Mouse (Mus musculus) lung, adult 18-20 months (tissue): Measurements from ENCODE around the gene Glp2r.

ENCODE experiments used
- DNase-seq, 2 experiments: peaks; one replicate each; pipeline ENCODE4 v3.0.0; 2022; ENCODE audit warnings: mixed read lengths in 2 of 2

Glp2r gene

DNA sequence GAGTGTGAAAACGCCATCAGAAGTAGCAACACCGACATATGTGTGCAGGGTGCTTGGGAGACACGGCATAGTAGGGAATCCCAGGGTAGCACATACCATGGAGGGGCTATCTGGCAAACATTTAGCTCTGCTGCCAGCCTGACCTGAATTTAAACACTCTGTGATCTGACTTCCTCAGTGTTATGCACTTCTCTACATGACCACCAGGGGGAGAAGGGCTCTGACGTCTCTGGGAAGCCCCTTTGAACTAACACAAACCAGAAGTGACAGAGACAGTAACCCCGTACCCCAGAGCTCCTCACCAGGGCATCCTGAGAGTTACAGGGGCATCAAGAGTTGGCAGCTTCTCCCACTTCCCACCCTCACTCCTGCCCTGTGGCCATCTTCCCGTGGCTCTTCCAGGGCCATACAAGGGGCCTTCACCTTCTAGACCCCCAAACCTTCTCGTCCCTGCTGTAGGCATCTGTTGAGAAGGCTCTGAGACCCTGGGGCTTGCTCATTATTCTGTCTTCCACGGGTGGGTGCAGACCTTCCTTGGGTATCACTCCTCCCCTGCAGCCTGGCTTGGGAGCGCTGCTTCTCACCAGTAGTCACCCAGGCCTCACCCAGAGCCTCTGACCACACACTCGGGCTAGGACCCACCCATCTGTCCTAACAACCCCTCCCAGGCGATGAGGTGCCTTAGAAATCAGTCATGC, 113.1 kb downstream of the Glp2r start:
- DNase-seq: peak in 1 of 2 experiments; percentile 23

DNA sequence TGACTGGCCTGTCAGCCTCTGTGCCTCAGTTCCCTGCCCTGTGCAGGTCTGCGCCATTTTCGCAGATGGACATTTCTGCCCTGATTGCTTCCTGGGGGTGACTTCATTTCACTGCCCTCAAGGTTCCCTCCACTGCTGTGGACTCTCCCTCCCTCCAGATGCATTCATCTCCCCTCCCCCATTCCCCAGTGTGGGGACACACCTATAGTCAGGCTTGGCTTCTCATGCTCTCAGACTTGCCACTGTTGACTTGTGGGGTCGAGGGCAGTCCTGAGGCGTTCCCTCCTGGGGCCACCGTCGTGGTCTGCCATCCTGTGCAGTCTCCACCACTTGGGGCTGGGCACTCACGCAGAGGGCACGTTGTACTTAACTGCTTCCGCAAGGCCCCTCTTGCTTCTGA, 114.1 kb downstream of the Glp2r start:
- no peak for DNase-seq

DNA sequence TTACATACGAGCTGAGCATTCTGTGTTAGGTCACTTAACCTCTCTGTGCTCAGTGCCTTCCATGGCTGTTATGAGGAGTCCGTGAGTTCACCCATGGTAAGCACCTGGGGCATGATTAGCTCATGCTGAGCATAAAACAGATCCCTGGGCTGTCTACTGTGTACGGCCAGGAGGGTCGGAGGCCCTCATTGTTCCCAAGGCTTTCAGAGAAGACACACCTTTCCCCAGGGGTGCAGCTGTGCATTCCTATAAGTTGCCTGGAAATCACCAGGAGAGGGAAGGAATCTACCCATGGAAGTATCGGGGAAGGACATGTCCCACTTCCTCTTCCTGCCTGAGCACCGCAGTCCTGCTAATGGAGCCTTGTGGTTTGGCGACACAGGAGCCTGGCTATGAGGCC, 114.6 kb downstream of the Glp2r start:
- DNase-seq: no peak

DNA sequence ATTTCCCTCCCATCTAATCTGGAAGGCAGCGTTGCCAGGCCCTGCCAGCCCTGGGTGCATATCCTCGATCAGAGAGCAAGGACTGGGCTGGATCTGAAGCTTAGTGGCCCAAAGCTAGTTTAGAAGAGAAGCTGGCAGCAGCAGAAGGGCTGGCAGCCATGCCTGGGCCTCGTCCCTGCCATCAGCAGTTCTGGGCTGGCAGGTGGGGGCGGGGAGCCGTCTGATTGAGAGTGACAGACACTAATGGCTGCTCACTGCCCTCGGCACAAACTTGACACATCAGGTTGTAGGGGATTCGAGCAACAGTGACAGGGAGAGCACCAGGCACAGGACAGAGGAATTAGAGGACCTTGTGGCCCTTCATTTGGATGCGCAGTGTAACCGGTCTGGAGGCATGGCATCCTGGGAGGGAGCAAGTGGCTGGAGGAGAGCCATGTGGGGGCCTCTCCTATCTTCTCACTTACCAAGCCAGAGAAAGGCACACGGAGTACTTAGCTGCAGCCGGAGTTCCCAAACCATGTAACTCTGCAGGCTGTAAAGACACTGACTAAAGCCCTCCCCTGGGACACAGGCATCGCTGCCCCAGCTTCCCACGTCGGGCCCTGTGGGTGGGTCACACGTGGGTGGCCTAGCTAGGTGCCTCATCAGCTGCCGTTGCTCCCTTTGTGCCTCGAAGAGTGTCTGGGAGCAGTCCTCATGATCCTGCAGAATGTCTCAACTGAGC, 115.6 kb downstream of the Glp2r start:
- DNase-seq: no peak

DNA sequence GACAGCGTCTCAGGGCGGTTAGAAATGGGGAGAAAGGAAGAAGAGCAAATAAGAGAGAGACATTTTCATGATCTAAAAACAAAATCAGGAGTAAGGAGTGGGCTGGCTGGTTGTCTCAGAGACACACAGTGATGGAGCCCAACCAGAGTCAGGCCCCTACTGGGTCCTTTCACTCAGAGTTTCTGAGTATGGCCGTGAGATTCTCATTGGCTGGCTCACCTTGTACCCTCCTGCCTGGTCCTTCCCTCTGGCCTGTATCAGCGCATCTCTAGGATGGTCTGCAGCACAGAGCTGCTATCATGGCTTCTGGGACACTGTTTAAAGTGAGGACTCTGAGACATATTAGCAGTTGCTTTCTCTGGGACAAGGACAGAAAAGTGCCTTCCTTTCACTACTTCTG, 116.4 kb downstream of the Glp2r start:
- DNase-seq: no peak

DNA sequence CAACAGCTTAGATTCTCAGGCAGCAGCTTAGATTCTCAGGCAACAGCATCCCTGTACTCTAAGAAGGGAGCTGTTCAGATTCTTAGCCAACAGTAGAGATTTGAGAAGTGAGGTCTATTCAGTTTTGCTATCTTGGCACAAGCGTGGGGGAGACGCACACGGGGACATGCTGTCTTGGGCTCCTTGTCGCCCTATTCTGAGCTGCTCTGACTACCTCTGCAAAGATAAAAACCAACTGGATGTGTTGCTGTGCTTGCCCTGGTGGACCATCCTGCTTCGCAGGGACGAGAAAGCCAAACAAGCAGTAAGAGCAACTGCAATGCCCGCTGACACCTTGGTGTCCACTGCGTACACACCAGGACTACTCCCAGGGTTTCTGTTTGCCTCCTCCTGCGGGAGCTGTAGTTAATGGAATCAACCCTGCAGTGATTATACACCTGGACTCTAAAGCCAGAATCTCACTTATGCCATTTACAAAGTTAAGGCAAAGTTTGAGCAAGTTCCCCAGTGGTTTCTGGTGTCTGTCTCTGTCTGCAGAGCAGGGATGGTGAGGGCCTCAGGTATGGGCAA, 117.3 kb downstream of the Glp2r start:
- no peak for DNase-seq

DNA sequence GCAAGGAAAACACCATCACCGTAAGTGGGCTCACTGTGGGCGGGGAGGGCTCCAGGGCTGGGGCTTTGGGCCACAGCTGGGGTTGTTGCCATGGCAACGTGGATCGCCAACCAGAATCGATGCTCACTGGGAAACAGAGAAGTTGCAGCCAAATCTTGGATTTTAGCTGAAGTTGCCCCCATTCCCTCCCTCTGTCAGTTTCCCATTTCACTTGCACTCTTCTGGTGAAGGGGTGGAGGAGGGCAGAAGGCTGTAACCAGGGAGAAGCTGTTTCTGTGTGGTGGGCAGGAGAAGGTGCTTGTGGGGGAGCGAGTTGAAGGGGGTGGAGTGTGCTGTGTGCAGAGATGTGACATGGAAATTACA, 118.1 kb downstream of the Glp2r start:
- no peak for DNase-seq

DNA sequence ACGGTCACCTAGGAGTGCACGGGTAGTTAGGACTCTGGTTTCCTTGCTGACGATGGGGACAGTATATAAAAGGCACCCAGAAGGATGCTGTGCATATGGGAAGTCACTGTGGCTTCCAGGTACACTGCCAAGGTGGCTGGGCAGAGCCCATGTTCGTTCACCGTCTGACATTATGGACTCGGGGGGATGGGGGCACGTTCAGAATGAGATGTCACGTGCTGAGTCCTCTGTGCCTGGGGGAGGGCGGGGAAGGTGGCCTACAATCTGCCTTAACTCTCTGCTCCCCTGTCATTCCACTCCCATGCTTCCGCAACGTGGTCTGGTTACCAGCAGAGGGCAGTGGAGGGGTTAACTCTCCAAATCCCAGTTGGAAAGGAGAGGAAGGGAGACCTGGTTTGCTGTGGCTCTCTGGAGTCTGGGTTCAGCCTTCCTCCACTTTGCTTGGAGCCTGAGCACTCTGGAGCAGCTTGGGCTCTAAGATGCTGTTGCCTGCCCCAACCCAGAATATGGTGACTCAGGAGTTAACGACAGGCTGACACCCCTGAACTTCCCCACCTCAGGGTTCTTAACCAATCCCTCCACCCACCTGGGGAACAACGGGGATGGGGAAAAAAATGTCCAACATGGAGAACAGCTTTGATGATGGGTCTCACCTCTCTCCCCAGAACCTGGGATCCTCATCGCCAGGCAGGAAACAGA, 118.6 kb downstream of the Glp2r start:
- DNase-seq: no peak

DNA sequence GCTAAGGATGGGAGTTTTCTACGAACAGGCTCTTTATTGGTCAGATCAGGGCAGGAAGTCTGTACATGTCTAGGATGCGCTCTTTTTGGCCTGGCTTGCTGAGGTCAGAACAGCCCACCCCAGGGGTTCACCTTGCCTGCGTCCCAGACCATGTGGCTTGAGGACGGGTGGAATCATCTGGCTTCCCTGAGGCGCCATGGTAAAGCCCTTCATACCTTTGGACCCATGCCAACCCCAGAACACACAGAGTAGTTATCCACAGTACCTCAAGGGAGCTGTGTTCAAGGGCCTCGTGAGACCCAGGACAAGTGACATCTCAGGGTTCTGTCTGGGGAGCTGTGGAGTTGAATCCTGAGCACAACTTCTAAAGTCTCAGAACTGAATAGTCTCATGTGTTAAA, 119.2 kb downstream of the Glp2r start:
- DNase-seq: no peak

DNA sequence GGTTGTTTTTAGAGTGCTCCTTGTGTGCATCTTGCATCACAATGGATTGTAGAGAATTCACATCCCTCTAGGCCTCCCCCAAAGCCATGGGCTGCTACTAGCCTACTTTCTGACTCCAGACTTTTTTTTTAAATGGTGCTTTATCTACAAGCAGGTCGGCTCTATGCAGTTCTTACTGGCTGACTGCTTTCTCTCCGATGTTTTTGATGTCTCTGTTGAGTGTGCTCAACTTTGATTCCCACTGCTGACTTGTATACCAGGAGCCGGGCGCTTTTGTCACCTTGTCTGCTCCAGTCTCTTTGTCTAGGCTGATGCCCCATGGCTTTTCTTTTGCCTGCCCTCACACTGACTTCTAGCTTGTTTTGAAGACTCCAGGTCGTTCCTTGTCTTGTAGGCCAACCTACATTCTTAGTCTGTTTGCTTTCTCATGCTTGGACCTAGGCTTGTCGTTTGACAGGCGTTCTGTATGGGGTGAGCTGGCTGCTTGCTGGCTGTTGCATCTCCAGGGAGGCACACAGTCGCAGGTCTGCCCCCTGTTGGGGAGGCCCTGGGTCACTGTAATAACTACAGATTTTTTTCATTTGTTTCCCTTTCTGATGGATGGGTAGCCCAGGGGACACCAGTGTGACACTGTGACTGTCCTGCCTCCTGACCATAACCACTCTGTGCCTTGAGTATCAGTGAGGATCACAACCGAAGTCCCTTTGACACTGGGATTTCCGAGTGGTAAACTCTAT, 120.8 kb downstream of the Glp2r start:
- DNase-seq: no peak

DNA sequence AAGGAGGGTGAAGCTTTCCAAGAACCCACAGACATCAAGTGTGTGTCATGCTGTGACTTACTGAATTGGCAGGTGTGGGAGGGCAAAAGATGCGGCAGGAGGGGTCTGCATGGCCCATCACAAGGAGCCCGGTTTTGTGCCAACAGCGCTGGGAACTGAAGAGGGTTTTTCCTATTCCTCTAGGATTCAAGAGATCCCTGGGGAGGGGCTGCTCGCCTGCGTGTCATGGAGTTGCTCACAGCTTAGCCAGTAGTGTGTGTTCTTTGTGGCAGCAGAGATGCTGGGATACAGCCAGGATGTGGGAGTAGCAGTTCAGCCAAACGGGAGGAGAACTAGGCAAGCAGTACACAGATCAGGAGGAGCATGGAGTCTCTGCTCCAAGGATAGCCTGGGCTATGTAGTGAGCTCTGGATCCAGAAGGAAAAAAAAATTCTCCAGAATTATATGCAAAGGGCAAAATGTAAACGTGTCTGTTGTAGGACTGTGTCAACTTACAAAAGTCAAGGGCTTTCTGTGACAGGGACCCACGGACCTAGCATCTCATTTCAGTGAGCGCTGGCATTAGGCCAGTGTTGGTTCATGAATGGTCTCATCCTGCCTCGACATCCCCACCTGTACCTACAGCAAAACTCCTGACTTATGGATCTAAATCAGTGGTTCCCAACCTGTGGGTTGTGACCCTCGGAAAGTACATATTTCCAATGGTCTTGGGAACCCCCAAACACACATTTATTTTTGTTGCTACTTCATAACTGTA, 122.1 kb downstream of the Glp2r start:
- DNase-seq: no peak

DNA sequence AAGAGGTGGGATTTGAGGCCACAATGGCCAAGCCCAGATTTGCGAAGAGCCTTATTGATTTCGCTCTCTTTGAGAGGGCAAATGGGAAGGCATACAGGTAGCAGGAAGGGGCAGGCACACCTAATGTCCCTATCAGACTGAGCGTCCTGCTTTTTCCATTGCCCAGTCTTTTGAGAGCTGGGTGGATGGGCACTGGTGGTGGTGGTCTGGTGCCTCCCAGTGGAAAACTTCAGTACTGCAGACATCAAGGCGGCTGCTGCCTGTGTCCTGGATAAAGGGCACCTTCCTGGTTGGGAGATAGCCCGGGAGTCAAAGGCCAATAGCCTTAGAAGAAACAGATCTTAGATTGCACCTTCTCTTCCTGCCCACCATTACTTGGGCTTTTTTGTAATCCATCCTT, 123.2 kb downstream of the Glp2r start:
- DNase-seq: peak; percentile 63 to 64

DNA sequence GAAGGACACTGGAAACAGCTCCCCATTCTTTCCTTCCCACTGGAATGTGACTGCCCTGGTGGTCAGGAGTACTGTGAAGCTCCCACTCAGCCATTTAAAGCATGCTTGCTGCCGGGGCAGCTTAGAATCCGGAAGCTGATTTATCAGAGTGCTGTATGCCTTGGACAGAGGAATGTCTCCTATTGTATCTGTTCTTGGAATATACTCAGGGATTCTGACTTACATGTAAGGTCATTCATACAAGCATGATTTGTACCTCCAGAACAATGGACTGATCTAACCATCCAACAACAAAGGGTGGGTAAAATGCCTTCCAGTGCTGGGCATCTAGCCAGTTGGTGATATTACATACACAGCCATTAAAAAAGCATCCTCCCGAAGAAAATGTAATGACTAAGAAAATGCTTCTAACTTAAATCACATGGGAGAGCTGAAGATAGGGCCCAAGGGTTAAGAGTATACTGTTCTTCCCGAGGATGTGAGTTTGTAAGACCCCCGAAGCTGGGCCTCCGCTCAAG, 126.3 kb downstream of the Glp2r start:
- no peak for DNase-seq

DNA sequence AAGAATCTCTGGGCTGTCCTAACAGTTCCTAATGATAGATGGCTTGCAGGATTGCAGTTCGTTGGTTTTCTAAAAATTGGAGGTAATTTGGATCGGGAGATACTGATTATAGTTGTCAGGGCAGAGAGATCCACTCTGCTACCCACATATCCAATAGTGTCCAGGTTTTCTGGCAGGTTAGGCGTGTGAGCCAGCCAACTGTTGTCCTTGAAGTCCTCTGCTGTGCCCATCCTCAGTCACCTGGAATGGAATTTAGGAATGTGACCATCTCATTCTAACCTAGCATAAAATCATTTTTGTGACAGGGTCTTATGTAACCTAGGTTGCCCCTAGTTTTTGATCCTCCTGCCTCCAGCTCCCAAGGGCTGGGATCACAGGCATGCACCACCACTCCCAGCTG, 127.5 kb downstream of the Glp2r start:
- DNase-seq: no peak

DNA sequence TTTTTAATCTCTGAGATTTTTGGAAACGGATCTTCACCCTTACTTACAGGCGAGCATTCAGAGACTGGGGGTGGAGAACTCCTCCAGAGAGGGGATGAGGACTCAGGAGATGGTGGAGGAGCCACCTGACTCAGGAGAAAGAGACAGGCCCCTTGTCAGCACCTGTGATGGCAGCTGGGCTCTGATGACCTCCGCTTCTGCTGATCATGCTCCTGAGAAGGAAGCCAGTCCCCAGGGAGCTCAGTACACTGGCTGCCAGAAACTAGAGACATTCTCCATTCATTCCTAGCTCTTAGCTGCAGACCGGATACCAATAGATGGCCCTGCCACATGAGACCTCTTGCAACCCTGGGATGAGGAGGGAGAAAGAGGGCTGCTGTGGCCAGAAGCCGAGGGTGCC, 128.1 kb downstream of the Glp2r start:
- DNase-seq: no peak

DNA sequence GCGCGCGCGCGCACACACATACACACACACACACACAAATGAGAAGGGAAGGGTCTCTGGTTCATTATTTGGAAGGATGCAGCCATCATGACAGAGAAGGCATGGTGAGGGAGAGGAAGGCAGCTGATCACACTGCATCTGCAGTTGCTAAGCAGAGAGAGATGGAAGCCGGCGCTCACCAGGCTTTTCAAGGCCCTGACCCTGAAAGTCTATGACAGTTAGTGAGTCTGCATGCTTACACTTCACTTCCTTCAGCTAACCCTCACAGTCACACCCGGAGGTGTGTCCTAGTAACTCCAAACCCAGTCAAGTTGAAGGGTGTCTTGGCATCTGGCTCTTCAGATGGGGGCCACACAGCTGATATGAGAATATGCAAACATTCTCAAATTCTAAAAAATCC, 128.5 kb downstream of the Glp2r start:
- DNase-seq: no peak

DNA sequence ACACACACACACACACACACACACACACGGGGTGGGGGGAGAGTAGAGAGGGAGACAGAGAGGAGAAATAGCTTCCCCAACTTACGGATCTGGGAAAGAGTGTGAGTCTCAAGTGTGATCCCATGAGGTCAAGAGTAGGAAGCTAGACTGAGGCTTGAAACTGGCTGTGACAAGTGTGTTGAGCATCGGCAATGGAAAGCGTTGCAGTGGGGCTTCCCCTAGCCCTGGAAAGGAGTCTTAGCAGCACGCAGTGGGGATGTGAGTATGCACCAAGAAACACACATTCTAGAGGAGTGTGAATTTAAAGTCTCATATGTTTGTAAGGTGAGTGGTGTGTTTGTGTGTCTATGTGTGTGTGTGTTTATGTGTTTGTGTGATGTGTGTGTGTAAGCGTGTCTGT, 130.7 kb downstream of the Glp2r start:
- DNase-seq: no peak

DNA sequence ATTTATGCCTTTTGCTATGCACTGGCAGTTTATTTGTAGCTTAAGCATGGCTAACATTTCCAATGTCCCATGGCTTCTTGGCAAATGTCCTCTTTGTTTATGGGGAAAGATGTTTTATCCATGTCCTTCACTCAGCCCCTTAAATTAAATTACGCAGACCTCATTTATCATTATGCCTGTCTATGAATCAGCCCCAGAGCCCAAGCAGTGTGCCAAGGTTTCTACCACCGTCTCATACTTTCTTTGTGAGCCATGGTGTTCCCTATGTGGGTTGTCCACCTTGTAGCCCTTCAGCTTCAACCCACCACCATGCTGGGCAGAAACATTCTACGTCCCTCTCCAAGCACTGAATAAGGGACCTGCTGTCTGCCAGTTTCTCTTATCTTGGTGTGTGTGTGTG, 132.6 kb downstream of the Glp2r start:
- no peak for DNase-seq

DNA sequence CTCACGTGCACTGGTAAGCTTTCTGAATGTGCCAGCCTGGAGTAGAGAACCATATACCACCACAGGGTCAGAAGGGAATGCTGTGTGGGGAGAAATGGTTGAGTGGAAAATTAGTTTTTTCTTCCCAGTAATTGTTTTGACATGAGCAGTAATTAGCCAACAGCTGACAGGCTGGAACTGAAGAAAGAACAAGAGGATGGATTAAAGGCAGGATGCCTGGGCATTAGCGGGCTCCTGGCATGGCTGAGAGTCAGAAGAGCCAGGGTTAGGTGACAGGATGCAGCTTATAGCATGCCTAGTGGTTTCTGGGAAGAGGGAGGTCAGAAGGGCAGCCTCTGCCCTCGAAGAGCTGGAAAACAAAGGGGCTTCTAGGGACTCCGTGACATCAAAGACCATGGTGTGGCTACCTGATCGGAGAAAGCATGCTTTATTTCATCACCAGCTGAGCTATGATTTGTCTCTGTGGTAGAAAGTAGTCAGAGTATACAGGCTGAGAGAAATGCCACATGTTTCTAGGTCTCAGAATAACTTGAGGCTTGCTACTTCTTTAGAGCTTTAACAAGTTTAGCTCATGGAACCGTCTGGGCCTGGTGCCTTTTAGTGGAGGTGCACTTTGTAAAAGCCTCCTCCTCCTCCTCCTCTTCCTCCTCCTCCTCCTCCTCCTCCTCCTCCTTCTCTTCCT, 133.9 kb downstream of the Glp2r start:
- no peak for DNase-seq

DNA sequence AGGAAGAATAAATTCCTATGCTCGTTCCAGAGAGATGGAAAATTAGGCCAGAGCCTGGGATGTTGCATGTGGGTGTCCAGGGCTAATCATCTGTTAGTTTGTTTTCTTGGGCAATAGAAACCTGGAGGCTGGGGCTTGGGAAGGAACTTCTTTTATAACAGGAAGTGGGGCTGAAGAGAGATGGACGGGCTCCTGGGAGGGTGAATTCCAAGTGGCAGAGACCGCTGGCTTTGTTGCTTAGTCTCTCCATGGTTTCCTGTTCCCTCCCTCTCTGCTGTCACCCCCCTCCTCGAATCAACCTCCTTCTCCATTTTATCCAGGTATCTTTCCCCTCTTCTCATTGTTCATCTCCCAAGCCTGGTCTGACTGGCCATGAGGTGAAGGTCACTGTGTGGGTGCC, 134.8 kb downstream of the Glp2r start:
- no peak for DNase-seq

DNA sequence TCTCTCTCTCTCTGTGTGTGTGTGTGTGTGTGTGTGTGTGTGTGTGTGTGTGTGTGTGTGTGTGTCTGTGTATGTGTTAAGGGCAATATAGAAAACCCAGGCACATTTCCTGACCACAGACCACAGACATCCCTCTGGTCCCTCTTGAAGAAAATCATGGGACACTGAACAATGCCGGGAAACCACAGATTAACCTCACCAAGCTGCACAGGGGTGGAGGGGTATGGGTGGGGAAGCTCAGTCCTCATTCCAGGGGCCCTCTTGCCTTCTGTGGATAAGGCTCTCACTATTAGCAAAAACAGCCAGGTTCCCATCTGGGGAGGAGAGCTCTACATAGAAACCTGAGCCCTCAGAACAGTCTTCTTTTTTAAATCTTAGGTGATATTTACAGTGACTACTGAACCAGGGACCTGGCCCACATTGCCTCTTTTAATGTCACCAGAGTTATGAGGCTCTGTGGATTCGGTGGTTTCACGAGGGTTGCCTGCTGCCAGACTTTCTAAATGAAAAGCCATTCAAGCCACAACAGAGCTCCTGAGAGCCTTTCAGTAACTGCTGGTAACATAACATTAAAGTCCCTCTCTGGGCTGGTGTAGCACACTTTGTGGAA, 137.2 kb downstream of the Glp2r start:
- DNase-seq: no peak
